Mouse (Mus musculus) embryonic facial prominence, embryonic 12.5 days (tissue): ENCODE results near the gene Uck2. TPM values are rescaled to one million over a fixed set of nuclear protein-coding genes. Genes with fewer than 3 reads are reported as not detected.

ENCODE experiments used
- ATAC-seq: fragments of 200-750 bp; cut with Nextera tagmentation; 2 replicates; pipeline ENCODE4 v1.8.0; 2017; ENCODE audit not compliant: insufficient number of reproducible peaks, insufficient read depth, low FRiP score, low TSS enrichment
- H3K27ac ChIP-seq: fragments of 300-500 bp; sonication (generic); 2 replicates; pipeline ENCODE4 v1.5.1; 2016; ENCODE audit warnings: mild to moderate bottlenecking
- H3K27me3 ChIP-seq: fragments of 300-500 bp; sonication (generic); 2 replicates; pipeline ENCODE4 v1.6.1; 2016; ENCODE audit warnings: mild to moderate bottlenecking, moderate library complexity
- H3K36me3 ChIP-seq: fragments of 300-500 bp; sonication (generic); 2 replicates; pipeline ENCODE4 v1.6.1; 2016; ENCODE audit warnings: mild to moderate bottlenecking
- H3K4me1 ChIP-seq: fragments of 300-500 bp; sonication (generic); 2 replicates; pipeline ENCODE4 v1.6.1; 2016
- H3K4me2 ChIP-seq: fragments of 300-500 bp; sonication (generic); replicated peaks from 2 replicates; pipeline ENCODE4 v1.6.1; 2016; ENCODE audit warnings: mild to moderate bottlenecking, moderate library complexity
- H3K4me3 ChIP-seq: fragments of 300-500 bp; sonication (generic); 2 replicates; pipeline ENCODE4 v1.5.1; 2016; ENCODE audit warnings: mild to moderate bottlenecking
- H3K9ac ChIP-seq: fragments of 300-500 bp; sonication (generic); 2 replicates; pipeline ENCODE4 v1.6.1; 2016; ENCODE audit warnings: mild to moderate bottlenecking, moderate library complexity
- H3K9me3 ChIP-seq: fragments of 300-500 bp; sonication (generic); 2 replicates; pipeline ENCODE4 v1.6.1; 2016; ENCODE audit warnings: mild to moderate bottlenecking, moderate library complexity
- WGBS: fragments of 180-500 bp; shearing (Covaris S2); methylation state at CpG from one replicate; pipeline ENCODE4 v1.1.7; 2016; 5-methylcytosine and 5-hydroxymethylcytosine counted together
- polyA plus RNA-seq: library from polyadenylated mRNA; unstranded; fragments of >200 nt; fragmentation: Nextera tagmentation; extraction: Ambion mirVana; gene quantifications from 2 replicates; pipeline ENCODE4 v1.2.1, GENCODE M21; 2016

The Uck2 gene
- 91.9 and 98.2 TPM in 2 replicates for polyA plus RNA-seq

DNA sequence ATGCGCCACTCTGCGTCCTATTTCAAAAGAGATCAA lies at the start of gene Uck2:
TSS of gene Uck2 (minus strand) at position 1 of the 36 bp plus-strand sequence.
- Histone ChIP-seq H3K27ac (peak within 1 kb of the TSS; percentile 96), H3K36me3 (no peaks in the 10 kb centered on the region), H3K9ac (peak within 1 kb of the TSS; percentile 86), H3K4me1 (peaks cover 12% of the 10 kb centered on the region; the same call in 1 of the 2 replicates), H3K4me3 (peak within 1 kb of the TSS; percentile 93), H3K4me2 (peak within 1 kb of the TSS; percentile 73), H3K9me3 (no peaks in the 10 kb centered on the region), H3K27me3 (peaks cover 8% of the 10 kb centered on the region; the same call in 1 of the 2 replicates)
- ATAC-seq, result no peak
- 0% methylated on average over 2 of the region's 2 CpGs for WGBS

DNA sequence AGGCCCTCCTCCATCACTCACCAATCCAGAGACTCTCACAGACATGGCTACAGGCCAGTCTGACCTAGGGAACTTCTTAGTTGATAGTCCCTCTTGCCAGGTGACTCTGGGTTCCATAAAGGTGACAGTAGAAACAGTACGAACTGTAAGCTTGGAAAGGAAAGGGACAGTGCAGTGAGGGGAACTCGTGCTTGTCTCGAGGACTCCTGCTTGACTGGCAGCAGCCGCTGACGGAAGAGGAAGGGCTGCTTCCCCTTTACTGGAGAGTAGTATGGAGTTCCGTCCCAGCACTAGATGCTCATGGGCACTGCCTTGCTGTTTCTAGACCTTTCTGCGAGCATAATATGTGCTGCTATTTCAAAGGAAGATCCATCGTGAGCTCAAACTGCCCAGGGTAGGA lies 46.0 kb upstream of the Uck2 start:
- H3K9me3 ChIP-seq, result no peaks in the 10 kb centered on the region
- WGBS, result 89% methylated on average over 8 of the region's 8 CpGs
- no peak overlapping the region for H3K4me3 ChIP-seq
- no peak overlapping the region for H3K9ac ChIP-seq
- no peak overlapping the region for H3K27ac ChIP-seq
- H3K27me3 ChIP-seq, result no peaks in the 10 kb centered on the region
- no peak for ATAC-seq
- H3K36me3 ChIP-seq, result peaks cover 42% of the 10 kb centered on the region
- no peaks in the 10 kb centered on the region for H3K4me1 ChIP-seq
- no peak overlapping the region for H3K4me2 ChIP-seq

DNA sequence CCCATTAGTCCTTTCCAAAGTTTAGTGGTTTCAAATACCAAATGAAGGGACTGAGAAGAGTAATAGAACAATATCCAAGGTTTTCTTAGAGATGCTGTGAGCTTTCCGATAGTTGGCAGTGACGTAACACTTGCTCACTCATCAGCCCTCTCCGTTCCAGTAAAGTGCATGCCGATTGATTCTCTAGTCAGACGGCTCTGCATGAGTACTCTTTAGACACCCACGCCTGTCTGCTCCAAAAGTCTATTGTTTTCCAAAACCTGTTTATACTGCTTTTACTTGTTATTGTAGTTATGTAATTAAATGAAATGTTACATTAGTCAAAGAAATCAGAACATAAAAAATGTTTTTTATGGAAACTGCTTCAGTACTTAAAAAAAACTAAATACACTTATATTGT lies 43.7 kb upstream of the Uck2 start:
- no peak for ATAC-seq
- Histone ChIP-seq H3K27ac (no peak overlapping the region), H3K4me1 (no peaks in the 10 kb centered on the region), H3K9me3 (no peaks in the 10 kb centered on the region), H3K4me3 (no peak overlapping the region), H3K36me3 (peaks cover 53% of the 10 kb centered on the region), H3K9ac (no peak overlapping the region), H3K4me2 (no peak overlapping the region), H3K27me3 (no peaks in the 10 kb centered on the region)
- 91% methylated on average over 6 of the region's 6 CpGs for WGBS

DNA sequence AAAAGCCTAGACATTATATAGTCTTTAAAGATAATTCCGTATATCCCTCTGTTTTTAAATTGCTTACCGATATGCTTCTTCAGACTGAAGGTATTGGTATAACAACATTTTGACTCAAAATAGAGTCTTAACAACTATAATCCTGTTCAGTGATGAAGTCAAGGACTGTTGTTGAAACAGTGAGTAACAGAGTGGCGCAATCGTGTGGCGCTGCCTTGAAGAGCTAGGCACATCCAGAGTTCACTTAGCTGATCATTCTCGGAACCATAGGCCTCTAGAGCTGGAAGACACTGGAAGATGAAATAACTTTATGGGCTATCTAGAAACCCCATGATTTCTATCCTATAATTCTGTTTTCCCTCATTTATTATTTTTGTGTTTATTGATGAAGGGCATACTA lies 36.6 kb upstream of the Uck2 start:
- H3K36me3 ChIP-seq, result peaks cover 77% of the 10 kb centered on the region
- WGBS, result 98% methylated on average over 6 of the region's 6 CpGs
- H3K9me3 ChIP-seq, result no peaks in the 10 kb centered on the region

DNA sequence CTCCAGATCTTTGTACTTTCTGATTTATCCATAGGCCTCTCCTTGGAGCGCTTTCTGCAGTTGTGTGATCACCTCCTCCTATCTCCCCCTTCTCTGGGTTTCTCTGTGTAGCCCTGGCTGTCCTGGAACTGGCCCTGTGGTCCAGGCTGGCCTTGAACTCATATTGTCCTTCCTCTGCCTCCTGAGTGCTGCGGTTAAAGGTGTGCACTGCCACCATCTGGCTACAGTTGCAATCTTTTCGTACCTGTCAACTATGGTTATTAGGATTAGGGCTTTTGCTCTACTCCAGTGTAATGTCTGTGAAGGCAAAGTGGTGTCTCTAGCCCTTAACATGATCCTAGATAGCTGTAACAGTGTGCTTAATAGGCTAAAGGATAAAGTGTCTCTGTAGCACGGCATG lies 28.1 kb upstream of the Uck2 start:
- Histone ChIP-seq H3K9me3 (no peaks in the 10 kb centered on the region), H3K27ac (no peak overlapping the region), H3K4me1 (peaks cover 6% of the 10 kb centered on the region), H3K4me3 (no peak overlapping the region), H3K27me3 (no peaks in the 10 kb centered on the region), H3K4me2 (no peak overlapping the region), H3K36me3 (peaks cover 19% of the 10 kb centered on the region), H3K9ac (no peak overlapping the region)
- ATAC-seq, result no peak
- WGBS, result 90% methylated on average over 4 of the region's 4 CpGs

More for the DNA sequence above, 36.6 kb upstream of the Uck2 start:
- no peak overlapping the region for H3K27ac ChIP-seq
- H3K27me3 ChIP-seq, result no peaks in the 10 kb centered on the region
- no peak overlapping the region for H3K4me3 ChIP-seq
- H3K9ac ChIP-seq, result no peak overlapping the region
- no peak overlapping the region for H3K4me2 ChIP-seq
- H3K4me1 ChIP-seq, result no peaks in the 10 kb centered on the region
- ATAC-seq, result no peak

DNA sequence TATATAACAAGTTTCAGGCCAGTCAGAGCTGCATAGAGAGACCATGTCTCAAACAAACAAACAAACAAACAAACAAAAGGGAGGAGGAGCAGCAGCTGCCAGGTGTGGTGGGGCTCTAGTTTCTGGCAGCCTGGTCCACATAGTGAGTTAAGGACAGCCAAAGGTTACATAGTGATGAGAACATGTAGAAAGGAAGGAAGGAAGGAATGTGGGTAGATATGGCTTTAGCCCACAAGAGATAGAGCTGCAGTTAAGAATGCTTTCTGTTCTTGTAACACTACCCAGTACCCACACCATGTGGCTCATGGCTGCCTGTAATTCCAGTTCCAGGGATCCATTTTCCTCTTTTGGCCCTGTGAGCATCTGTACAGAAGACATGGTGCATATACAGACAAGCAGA lies 27.2 kb upstream of the Uck2 start:
- no peaks in the 10 kb centered on the region for H3K9me3 ChIP-seq
- no peak overlapping the region for H3K27ac ChIP-seq
- no peaks in the 10 kb centered on the region for H3K27me3 ChIP-seq
- ATAC-seq, result no peak
- no peak overlapping the region for H3K4me3 ChIP-seq
- peaks cover 12% of the 10 kb centered on the region; the same call in 1 of the 2 replicates for H3K36me3 ChIP-seq
- H3K4me2 ChIP-seq, result no peak overlapping the region
- H3K4me1 ChIP-seq, result peaks cover 6% of the 10 kb centered on the region
- no peak overlapping the region for H3K9ac ChIP-seq

DNA sequence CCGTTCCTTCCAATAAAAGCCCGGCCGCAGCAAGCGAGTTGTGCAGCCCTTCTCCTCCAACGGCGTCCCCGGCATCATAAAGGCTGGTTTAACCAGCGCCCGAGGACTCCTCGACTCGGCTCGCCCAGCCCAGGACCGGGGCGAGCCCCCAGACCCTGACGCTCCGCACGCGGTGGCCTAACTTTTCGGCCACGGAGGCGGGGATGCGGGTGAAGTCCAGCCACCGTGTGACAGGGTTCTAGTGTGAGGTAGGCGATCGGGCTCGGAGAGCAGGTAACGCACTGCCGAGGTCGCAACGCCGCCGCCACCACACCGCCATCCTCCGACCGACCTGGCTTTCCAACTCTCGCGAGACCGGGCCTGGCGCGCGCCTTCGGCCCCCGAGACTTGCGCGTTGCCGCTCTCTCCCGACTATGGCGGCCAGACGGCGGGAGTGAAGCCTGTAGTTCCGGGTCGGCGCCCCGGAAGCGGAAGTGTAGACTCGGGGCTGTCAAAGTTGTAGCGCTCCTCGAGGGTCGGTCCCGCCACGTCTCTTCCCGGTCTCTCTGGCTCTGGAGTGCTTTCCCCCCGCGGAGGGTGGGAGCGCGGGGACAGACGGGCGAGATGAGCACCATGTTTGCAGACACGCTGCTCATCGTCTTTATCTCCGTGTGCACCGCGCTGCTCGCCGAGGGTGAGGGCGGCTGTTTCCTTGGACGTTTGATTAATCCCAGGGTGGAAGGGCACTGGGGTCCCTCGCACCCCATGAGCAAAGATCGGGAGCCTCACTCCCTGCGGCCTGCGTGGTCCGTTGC lies 23.3 kb upstream of the Uck2 start, which contains the start of gene Tmco1:
TSS of gene Tmco1 (plus strand) at position 118 of the 794 bp plus-strand sequence.
- Histone ChIP-seq H3K9me3 (no peaks in the 10 kb centered on the region), H3K4me2 (peak within 1 kb of the TSS; percentile 77)
- WGBS, result under 1% methylated on average over 82 of the region's 82 CpGs

DNA sequence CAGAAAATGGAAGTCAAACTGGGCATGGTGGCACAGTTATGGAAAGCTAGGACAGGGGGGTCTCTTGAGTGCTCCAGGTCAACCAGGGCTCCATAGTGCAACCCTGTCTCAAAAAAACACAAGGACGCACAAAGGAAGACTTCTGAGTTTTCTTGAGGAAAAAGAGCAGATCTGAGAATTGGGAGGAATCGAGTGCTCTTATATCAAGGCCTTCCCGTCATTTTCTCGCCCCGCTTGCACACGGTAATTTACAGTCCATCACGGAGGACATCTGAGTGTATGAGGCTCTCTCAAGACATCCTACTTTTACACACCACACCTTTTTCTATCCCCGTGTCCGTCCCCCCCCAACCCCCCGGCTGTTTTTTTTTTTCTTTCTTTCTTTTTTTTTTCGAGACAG lies 22.6 kb upstream of the Uck2 start:
- H3K4me1 ChIP-seq, result peaks cover 6% of the 10 kb centered on the region
- H3K4me3 ChIP-seq, result peak overlapping the region; percentile 78
- H3K9ac ChIP-seq, result peak overlapping the region; percentile 94; the same call in 1 of the 2 replicates
- no peaks in the 10 kb centered on the region for H3K36me3 ChIP-seq
- peak overlapping the region; percentile 77 for H3K4me2 ChIP-seq
- no peak overlapping the region; the same call in 1 of the 2 replicates for H3K27ac ChIP-seq
- WGBS, result 66% methylated on average over 11 of the region's 11 CpGs
- no peaks in the 10 kb centered on the region for H3K9me3 ChIP-seq
- no peaks in the 10 kb centered on the region for H3K27me3 ChIP-seq
- ATAC-seq, result no peak

More for the DNA sequence above, 23.3 kb upstream of the Uck2 start, which contains the start of gene Tmco1:
- ATAC-seq, result peak; percentile 96
- Histone ChIP-seq H3K27ac (peak within 1 kb of the TSS; percentile 93), H3K36me3 (no peaks in the 10 kb centered on the region), H3K9ac (peak within 1 kb of the TSS; percentile 94), H3K27me3 (no peaks in the 10 kb centered on the region), H3K4me3 (peak within 1 kb of the TSS; percentile 78), H3K4me1 (peaks cover 6% of the 10 kb centered on the region)

DNA sequence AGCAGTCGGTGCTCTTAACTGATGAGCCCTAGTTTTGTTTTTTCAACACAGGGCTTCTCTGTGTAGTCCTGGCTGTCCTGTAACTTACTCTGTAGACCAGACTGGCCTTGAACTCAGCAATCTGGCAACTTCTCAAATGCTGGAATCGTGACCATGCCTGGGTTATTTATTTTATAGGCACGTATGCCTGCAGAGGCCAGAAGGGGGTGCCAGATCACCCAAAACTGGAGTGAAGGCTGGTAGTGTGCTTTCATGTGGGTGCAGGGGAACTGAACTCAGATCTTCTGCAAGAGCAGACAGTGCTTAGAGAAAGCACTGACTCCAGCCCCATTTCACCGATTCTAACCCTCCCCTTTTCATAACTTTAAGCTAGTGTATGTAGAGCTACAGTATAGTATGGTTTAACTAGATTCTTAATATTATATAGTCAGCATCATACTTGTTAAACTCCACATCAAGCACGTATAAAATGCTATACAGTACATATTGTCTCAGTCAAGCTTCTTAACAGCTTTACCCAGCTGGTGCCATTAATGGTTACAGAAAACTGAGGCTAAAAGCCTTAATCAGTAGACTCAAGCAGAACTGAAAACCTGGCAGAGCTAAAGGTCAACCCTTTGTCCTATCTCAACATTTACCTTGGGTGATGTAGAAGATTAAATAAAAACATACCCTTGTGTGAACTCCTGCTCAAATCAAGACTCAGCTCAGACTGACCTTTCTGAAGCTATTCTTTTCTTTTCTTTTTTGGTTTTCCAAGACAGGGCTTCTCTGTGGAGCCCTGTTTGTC lies 21.5 kb upstream of the Uck2 start:
- Histone ChIP-seq H3K36me3 (no peaks in the 10 kb centered on the region), H3K4me3 (no peak overlapping the region), H3K4me1 (peaks cover 6% of the 10 kb centered on the region), H3K4me2 (no peak overlapping the region), H3K9me3 (no peaks in the 10 kb centered on the region), H3K27ac (no peak overlapping the region), H3K27me3 (no peaks in the 10 kb centered on the region), H3K9ac (no peak overlapping the region)
- 63% methylated on average over 5 of the region's 5 CpGs for WGBS
- no peak for ATAC-seq

DNA sequence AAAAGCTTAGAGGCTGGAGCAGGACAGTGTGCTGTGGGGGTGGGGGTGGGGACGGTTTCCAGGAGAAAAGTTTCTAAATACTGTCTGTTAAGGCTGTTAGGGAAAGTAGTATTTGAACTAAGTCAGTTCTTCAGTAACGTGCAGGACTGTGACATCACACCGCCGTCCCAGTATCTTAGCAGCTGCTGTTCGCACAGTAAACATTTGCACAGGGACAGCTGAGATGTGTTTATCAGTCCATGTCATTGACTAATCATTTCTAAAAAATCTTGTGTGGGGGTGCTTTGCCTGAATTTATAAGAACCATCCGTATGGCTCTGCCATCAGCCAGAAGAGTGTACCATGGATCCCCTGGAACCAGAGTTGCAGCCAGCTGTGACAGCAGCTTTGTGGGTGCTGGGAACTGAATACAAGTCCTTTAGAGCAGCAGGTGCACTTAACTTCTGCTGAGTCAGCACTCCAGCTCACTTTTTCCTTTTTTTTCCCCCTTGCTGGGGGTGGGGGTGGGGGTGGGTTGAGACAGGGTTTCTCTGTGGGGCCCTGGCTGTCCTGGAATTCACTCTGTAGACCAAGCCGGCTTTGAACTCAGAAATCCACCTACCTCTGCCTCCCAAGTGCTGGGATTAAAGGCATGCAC lies 20.5 kb upstream of the Uck2 start:
- ATAC-seq, result no peak
- Histone ChIP-seq H3K9ac (no peak overlapping the region), H3K4me1 (peaks cover 6% of the 10 kb centered on the region), H3K4me2 (no peak overlapping the region), H3K4me3 (no peak overlapping the region), H3K9me3 (no peaks in the 10 kb centered on the region), H3K27me3 (no peaks in the 10 kb centered on the region), H3K27ac (no peak overlapping the region), H3K36me3 (no peaks in the 10 kb centered on the region)
- 72% methylated on average over 7 of the region's 7 CpGs for WGBS

DNA sequence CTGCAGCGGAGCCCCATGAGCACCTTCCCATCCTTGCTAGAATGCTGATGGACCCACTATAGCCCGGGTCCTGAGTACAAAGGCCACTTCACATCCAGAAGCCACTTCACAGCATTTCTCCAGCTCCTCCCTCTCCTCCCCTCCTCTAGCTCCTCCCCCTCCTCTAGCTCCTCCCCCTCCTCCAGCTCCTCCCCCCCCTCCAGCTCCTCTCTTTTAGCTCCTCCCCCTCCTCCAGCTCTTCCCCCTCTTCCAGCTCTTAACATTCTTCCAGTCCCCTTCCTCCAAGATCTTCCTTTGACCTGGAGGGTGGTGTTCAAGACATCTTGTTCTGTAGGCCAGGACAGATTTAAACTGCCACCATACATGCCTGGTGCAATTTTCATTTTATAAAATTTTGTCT lies 15.0 kb upstream of the Uck2 start:
- H3K4me3 ChIP-seq, result no peak overlapping the region
- ATAC-seq, result no peak

More for the DNA sequence above, 15.0 kb upstream of the Uck2 start:
- Histone ChIP-seq H3K27me3 (no peaks in the 10 kb centered on the region), H3K4me2 (no peak overlapping the region), H3K9ac (no peak overlapping the region), H3K4me1 (0 out of 2 replicates have a peak, but pooled peaks cover 3% of the 10 kb centered on the region), H3K27ac (no peak overlapping the region), H3K36me3 (no peaks in the 10 kb centered on the region), H3K9me3 (no peaks in the 10 kb centered on the region)
- 90% methylated on average over 2 of the region's 2 CpGs for WGBS
